Mouse (Mus musculus) MEL (cell line): Measurements from ENCODE around the gene Wipf1.

Source experiments
- BHLHE40 ChIP-seq: IDR thresholded peaks from 2 replicates; pipeline ENCODE4 v1.6.1; 2012; ENCODE audit warnings: low read depth, mild to moderate bottlenecking, inconsistent platforms, low read length, improper control_type of control experiment, borderline replicate concordance
- CTCF ChIP-seq, 3 experiments: IDR thresholded peaks in 2 of 3; conservative IDR thresholded peaks in 1 of 3; 2 replicates each; pipeline ENCODE4 v1.5.1; 2011 to 2012; ENCODE audit warnings: low read length in 3 of 3, low read depth in 2 of 3, mild to moderate bottlenecking in 2 of 3, improper control_type of control experiment in 1 of 3, inconsistent platforms in 1 of 3, mixed read lengths in 1 of 3, moderate library complexity in 1 of 3; ENCODE audit not compliant: control insufficient read depth in 1 of 3, insufficient read depth in 1 of 3, poor library complexity in 1 of 3, severe bottlenecking in 1 of 3
- MYB ChIP-seq: IDR thresholded peaks from 2 replicates; pipeline ENCODE4 v1.6.1; 2011; ENCODE audit warnings: mild to moderate bottlenecking, low read depth, low read length, improper control_type of control experiment
- ZC3H11A ChIP-seq: IDR thresholded peaks from 2 replicates; pipeline ENCODE4 v1.6.1; 2012; ENCODE audit warnings: low read depth, mild to moderate bottlenecking, inconsistent platforms, low read length, improper control_type of control experiment

GRCm38 (mm10) chr2:73500864-73501263 lies 28.7 kb downstream of the Wipf1 start:
- TF ChIP-seq CTCF (IDR thresholded peaks at IDR 0.05 in 2 of 3, conservative IDR thresholded peaks at IDR 0.05 in 1 of 3; ENCODE audit: control insufficient read depth in 1 of 3, insufficient read depth in 1 of 3, low read depth in 2 of 3, low read length in 3 of 3, poor library complexity in 1 of 3, severe bottlenecking in 1 of 3): no peak
- TF ChIP-seq ZC3H11A: no peak
- no peak for TF ChIP-seq BHLHE40
- TF ChIP-seq MYB: no peak
